Mouse (Mus musculus): Measurements from ENCODE around the gene Hacd4. TPM values are rescaled to one million over a fixed set of nuclear protein-coding genes. Genes with fewer than 3 reads are reported as not detected.

Gene Hacd4
- 10 to 100 TPM; 46.7 to 55.0 TPM for total RNA-seq (2023)

DNA sequence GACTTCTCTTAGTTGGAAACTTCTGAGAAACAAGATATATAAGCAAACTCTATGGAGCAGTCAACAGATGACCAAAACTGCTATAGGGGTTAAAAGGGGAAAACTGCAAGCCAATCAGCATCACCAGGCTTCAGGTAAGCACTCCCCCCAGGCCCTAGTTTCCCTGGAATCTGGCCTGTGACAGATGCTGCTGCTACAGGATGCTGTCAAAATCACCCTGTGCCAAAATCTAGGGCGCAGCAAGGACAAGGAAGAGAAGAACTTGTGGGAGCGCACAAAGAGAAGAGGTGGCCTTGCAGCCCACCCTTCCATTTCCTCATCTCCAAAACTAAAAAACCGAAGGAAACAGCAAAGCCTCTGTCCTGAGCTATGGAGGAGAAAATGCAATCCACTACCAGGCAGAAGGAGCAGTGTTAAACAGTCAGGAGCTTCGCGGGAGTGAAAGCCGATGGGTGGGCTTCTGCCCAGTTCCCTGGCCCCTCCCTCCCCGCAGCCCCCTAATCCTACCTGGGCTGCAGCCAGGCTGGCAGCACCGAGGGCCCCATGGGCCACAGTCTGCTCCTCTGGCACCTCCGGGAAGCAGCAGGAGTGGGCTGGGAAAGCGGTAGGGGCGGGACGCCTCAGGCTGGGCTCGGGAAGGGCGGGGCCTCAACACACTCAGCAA is at the start of gene Hacd4:
Gene Hacd4 (minus strand): TSS at position 603 of the 664 bp plus-strand sequence.

Other genes starting within 250 kb of the Hacd4 start
- gene Ifnb1, start 83.8 kb upstream of the Hacd4 start, total RNA-seq (2023), result not detected
- not detected for gene Ifna15, start 119.3 kb upstream of the Hacd4 start, total RNA-seq (2023)
- gene Ifna14, start 132.9 kb upstream of the Hacd4 start, total RNA-seq (2023), result not detected
- gene Ifna9, start 153.5 kb upstream of the Hacd4 start, total RNA-seq (2023), result not detected
- gene Ifna12, start 164.4 kb upstream of the Hacd4 start, total RNA-seq (2023), result not detected
- gene C87499, start 195.5 kb upstream of the Hacd4 start, total RNA-seq (2023), result not detected
- gene Ifna13, start 205.5 kb upstream of the Hacd4 start, total RNA-seq (2023), result not detected
- not detected for gene Ifna16, start 238.0 kb upstream of the Hacd4 start, total RNA-seq (2023)
- not detected for gene Ifna2, start 245.0 kb upstream of the Hacd4 start, total RNA-seq (2023)